Mouse (Mus musculus): ENCODE measurements at regions not wholly inside any gene's neighbourhood (a gene's known extent, or its start where the extent isn't known, plus 50 kb on each side); places are given as distances from the start of the nearest gene placed in this dataset.
A peak's percentile ranks its signal among the peaks of the same experiment; 100 is the strongest.

DNA sequence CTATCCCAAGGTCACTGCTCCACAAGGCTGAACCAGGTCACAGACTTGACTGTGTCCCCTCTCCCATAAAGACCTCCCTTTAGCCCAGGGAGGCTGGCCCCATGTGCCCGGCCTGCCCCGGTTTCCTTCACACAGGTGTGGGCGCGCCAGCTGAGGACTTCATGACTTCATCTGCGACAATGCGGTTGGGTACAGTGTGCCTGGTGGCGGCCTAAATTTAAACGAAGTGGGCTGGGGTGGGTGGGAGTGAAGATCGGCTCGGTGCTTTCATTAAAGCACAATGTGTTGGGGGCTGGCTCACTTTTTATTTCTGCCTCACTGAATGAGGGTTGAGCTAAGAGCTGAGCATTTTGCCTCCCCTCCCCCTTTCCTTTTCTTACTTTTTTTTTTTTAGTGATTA lies 169.5 kb upstream of the Mrps10 start:
- TF ChIP-seq CTCF (IDR thresholded peaks at IDR 0.05; ENCODE audit: low read depth): no peak
- TF ChIP-seq EP300 (IDR thresholded peaks at IDR 0.05; ENCODE audit: low read depth): no peak
- H3K27me3 ChIP-seq (ENCODE audit: control insufficient read depth, insufficient read depth, low read length): no peaks in the 10 kb centered on the region
- 88% methylated on average over 10 of the region's 10 CpGs for whole genome bisulfite sequencing
- peaks cover 13% of the 10 kb centered on the region for H3K4me1 ChIP-seq (ENCODE audit: control insufficient read depth, insufficient read depth)
- DNase-seq (ENCODE audit: low spot score) (no peak), ATAC-seq (ENCODE audit: insufficient read depth, low read depth) (no peak)
- no peak overlapping the region for H3K9ac ChIP-seq (replicated peaks; ENCODE audit: low read depth, low read length)
- no peaks in the 10 kb centered on the region for H3K9me3 ChIP-seq (replicated peaks; ENCODE audit: control insufficient read depth, low read length)
- H3K36me3 ChIP-seq (replicated peaks; ENCODE audit: control insufficient read depth, insufficient read depth, low read length): no peaks in the 10 kb centered on the region
- no peak overlapping the region for H3K4me2 ChIP-seq (ENCODE audit: low read depth, low read length)
- no peak overlapping the region for H3K4me3 ChIP-seq (ENCODE audit: low read depth, low read length)
- no peak overlapping the region for H3K27ac ChIP-seq (ENCODE audit: low read depth)

DNA sequence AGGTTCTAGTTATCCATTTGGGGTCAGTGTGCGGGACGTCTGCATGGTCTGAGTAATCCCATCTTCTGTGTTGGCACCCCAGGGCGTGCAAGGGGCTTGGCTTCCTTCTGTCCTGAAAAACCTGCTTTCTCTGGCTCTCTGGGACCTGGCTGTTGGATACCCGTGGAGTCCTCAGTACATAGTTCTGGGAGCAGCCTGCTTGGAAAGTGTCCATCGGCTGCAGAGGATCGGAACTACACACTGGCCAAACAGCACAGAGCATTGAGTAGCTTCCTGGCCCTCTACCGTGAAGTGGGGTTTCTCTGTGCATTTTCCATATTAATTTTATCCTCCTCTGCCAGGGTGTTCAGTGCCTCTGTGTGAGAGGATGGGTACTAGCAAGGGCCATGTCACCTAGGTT lies 170.7 kb upstream of the Mrps10 start:
- no peak for DNase-seq (ENCODE audit: low spot score)
- H3K9ac ChIP-seq (replicated peaks; ENCODE audit: low read depth, low read length): no peak overlapping the region; the same call in 1 of the 2 replicates
- 38% methylated on average over 7 of the region's 7 CpGs for WGBS
- H3K9me3 ChIP-seq (replicated peaks; ENCODE audit: control insufficient read depth, low read length): no peaks in the 10 kb centered on the region
- no peak for TF ChIP-seq CTCF (IDR thresholded peaks at IDR 0.05; ENCODE audit: low read depth)
- no peak for TF ChIP-seq EP300 (IDR thresholded peaks at IDR 0.05; ENCODE audit: low read depth)
- H3K4me2 ChIP-seq (ENCODE audit: low read depth, low read length): 0 out of 2 replicates have a peak overlapping the region, but pooled peaks have one; percentile 21
- no peaks in the 10 kb centered on the region for H3K36me3 ChIP-seq (replicated peaks; ENCODE audit: control insufficient read depth, insufficient read depth, low read length)
- H3K27ac ChIP-seq (ENCODE audit: low read depth): peak overlapping the region; percentile 34; the same call in 1 of the 2 replicates
- H3K4me3 ChIP-seq (ENCODE audit: low read depth, low read length): no peak overlapping the region
- ATAC-seq (ENCODE audit: insufficient read depth, low read depth): no peak
- H3K27me3 ChIP-seq (ENCODE audit: control insufficient read depth, insufficient read depth, low read length): no peaks in the 10 kb centered on the region
- H3K4me1 ChIP-seq (ENCODE audit: control insufficient read depth, insufficient read depth): peaks cover 13% of the 10 kb centered on the region

DNA sequence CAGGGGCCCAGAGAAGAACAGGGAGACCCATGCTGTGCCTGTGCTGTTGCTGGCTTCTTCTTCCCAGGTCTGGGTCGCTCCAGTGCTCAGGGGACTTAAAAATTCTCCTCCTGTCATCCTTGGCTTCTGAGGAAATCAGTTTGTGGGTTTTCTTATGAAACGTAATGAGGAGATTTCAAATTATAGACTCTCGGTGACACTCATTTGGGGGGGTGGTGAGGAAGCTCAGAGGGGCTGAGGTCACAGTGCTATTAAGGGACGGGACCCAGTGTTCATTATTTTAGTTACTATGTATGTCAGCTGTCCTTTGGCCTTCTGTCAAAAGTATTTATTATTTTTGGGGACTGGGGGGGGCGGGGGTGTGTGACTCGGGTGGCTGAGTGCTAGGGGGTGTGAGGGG lies 171.7 kb upstream of the Mrps10 start:
- H3K9me3 ChIP-seq (replicated peaks; ENCODE audit: control insufficient read depth, low read length): no peaks in the 10 kb centered on the region
- ATAC-seq (ENCODE audit: insufficient read depth, low read depth): peak; percentile 24; the same call in 1 of the 2 replicates
- 39% methylated on average over 6 of the region's 6 CpGs for WGBS
- H3K4me3 ChIP-seq (ENCODE audit: low read depth, low read length): no peak overlapping the region
- H3K27ac ChIP-seq (ENCODE audit: low read depth): no peak overlapping the region
- no peaks in the 10 kb centered on the region for H3K27me3 ChIP-seq (ENCODE audit: control insufficient read depth, insufficient read depth, low read length)
- no peak overlapping the region for H3K9ac ChIP-seq (replicated peaks; ENCODE audit: low read depth, low read length)
- H3K4me2 ChIP-seq (ENCODE audit: low read depth, low read length): no peak overlapping the region
- TF ChIP-seq EP300 (IDR thresholded peaks at IDR 0.05; ENCODE audit: low read depth) (no peak), CTCF (IDR thresholded peaks at IDR 0.05; ENCODE audit: low read depth) (no peak)
- H3K4me1 ChIP-seq (ENCODE audit: control insufficient read depth, insufficient read depth): peaks cover 13% of the 10 kb centered on the region
- no peaks in the 10 kb centered on the region for H3K36me3 ChIP-seq (replicated peaks; ENCODE audit: control insufficient read depth, insufficient read depth, low read length)
- DNase-seq (ENCODE audit: low spot score): no peak

DNA sequence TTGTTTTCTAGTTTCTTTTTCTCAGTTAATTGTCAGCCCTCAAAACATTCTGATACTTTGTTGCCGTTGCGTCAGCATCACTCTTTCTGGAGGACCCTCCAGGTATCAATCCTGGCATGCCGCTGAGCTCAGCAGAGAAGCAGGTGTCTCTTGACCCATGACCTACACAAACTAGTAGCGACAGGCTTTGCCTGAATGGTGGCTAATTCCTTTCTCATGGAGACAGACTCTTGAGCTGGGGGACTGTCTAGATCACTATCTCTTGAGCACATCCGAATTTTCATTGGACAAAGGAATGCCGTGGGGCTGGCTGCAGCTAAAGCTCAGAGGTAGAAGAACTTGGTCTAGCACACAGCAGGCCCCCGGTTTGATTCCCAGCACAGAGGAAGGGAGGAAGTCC lies 172.7 kb upstream of the Mrps10 start:
- 75% methylated on average over 7 of the region's 7 CpGs for WGBS
- Histone ChIP-seq H3K36me3 (replicated peaks; ENCODE audit: control insufficient read depth, insufficient read depth, low read length) (no peaks in the 10 kb centered on the region), H3K27me3 (ENCODE audit: control insufficient read depth, insufficient read depth, low read length) (no peaks in the 10 kb centered on the region), H3K9ac (replicated peaks; ENCODE audit: low read depth, low read length) (no peak overlapping the region), H3K4me3 (ENCODE audit: low read depth, low read length) (no peak overlapping the region), H3K4me1 (ENCODE audit: control insufficient read depth, insufficient read depth) (peaks cover 13% of the 10 kb centered on the region), H3K4me2 (ENCODE audit: low read depth, low read length) (no peak overlapping the region), H3K9me3 (replicated peaks; ENCODE audit: control insufficient read depth, low read length) (no peaks in the 10 kb centered on the region), H3K27ac (ENCODE audit: low read depth) (no peak overlapping the region)
- ATAC-seq (ENCODE audit: insufficient read depth, low read depth) (no peak), DNase-seq (ENCODE audit: low spot score) (no peak)
- TF ChIP-seq EP300 (IDR thresholded peaks at IDR 0.05; ENCODE audit: low read depth) (no peak), CTCF (IDR thresholded peaks at IDR 0.05; ENCODE audit: low read depth) (no peak)

DNA sequence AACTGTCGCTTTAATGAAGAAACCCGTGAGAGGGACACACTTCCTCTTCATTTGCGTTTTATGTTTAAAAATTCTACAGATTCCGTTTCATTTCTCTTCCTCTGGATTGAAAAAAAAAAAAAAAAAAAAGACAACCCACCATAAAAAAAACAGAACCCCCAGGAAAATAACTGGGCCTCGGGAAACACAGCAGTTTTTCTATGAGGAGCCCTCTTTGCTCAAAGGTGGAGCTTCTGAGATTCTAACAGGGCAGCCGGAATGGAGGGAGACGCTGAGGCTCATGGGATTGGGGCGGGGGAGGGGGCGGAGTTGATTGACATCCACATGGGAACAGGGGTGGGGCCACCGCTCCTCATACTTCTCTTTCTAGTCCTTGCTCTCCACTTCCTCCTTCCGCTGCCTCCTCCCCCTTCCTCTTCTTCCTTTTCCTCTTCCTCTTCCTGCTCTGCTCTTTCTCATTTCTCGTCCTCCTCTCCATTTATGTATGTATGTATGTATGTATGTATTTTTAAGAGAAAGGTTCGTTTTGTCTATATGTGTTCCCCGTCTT lies 174.1 kb upstream of the Mrps10 start:
- ATAC-seq (ENCODE audit: insufficient read depth, low read depth): no peak
- H3K36me3 ChIP-seq (replicated peaks; ENCODE audit: control insufficient read depth, insufficient read depth, low read length): no peaks in the 10 kb centered on the region
- TF ChIP-seq CTCF (IDR thresholded peaks at IDR 0.05; ENCODE audit: low read depth): no peak
- TF ChIP-seq EP300 (IDR thresholded peaks at IDR 0.05; ENCODE audit: low read depth): no peak
- H3K4me2 ChIP-seq (ENCODE audit: low read depth, low read length): no peak overlapping the region
- peaks cover 13% of the 10 kb centered on the region for H3K4me1 ChIP-seq (ENCODE audit: control insufficient read depth, insufficient read depth)
- H3K4me3 ChIP-seq (ENCODE audit: low read depth, low read length): no peak overlapping the region
- H3K9me3 ChIP-seq (replicated peaks; ENCODE audit: control insufficient read depth, low read length): no peaks in the 10 kb centered on the region
- no peak overlapping the region for H3K9ac ChIP-seq (replicated peaks; ENCODE audit: low read depth, low read length)
- no peaks in the 10 kb centered on the region for H3K27me3 ChIP-seq (ENCODE audit: control insufficient read depth, insufficient read depth, low read length)
- DNase-seq (ENCODE audit: low spot score): no peak
- H3K27ac ChIP-seq (ENCODE audit: low read depth): no peak overlapping the region
- 87% methylated on average over 14 of the region's 14 CpGs for WGBS

DNA sequence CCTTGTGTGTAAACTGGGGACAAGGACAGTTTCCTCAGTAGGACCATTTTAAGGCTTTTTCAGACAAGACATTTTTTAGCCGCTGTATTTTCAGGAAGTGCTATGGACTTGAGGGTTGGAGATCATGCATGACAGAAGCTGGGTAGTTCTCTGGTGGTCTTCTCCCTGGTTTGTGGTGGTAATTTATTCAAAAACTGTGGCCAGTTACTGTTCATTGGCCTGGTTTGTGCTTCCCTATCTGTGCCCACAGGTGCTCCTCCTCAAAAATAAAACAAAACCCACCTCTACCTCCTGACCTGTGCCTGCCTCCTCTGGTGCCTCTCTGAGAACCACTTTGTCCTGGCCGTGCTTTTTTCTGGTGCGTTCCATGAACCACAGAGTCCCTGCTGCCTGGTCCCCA lies 177.3 kb upstream of the Mrps10 start:
- WGBS: 86% methylated on average over 3 of the region's 3 CpGs
- ATAC-seq (ENCODE audit: insufficient read depth, low read depth): no peak

More for the DNA sequence above, 177.3 kb upstream of the Mrps10 start:
- Histone ChIP-seq H3K27ac (ENCODE audit: low read depth) (no peak overlapping the region), H3K4me3 (ENCODE audit: low read depth, low read length) (no peak overlapping the region), H3K9me3 (replicated peaks; ENCODE audit: control insufficient read depth, low read length) (no peaks in the 10 kb centered on the region), H3K36me3 (replicated peaks; ENCODE audit: control insufficient read depth, insufficient read depth, low read length) (no peaks in the 10 kb centered on the region), H3K27me3 (ENCODE audit: control insufficient read depth, insufficient read depth, low read length) (no peaks in the 10 kb centered on the region), H3K9ac (replicated peaks; ENCODE audit: low read depth, low read length) (no peak overlapping the region), H3K4me2 (ENCODE audit: low read depth, low read length) (no peak overlapping the region), H3K4me1 (ENCODE audit: control insufficient read depth, insufficient read depth) (no peaks in the 10 kb centered on the region)
- DNase-seq (ENCODE audit: low spot score): no peak
- TF ChIP-seq CTCF (IDR thresholded peaks at IDR 0.05; ENCODE audit: low read depth): no peak
- TF ChIP-seq EP300 (IDR thresholded peaks at IDR 0.05; ENCODE audit: low read depth): no peak
